Mouse (Mus musculus) G1E (cell line): ENCODE measurements around the gene Arfgef3. TPM values are rescaled to one million over a fixed set of nuclear protein-coding genes. Genes with fewer than 3 reads are reported as not detected.

Experiments used
- ATAC-seq: 2 replicates; pipeline ENCODE4 v1.8.0; 2016; ENCODE audit warnings: mild to moderate bottlenecking; ENCODE audit not compliant: insufficient number of reproducible peaks, poor library complexity, low FRiP score, severe bottlenecking; ENCODE audit errors: extremely low read depth
- DNase-seq: peaks from one replicate; pipeline ENCODE4 v3.0.0; 2012; ENCODE audit warnings: low spot score
- H3K27me3 ChIP-seq: 2 replicates; pipeline ENCODE4 v1.6.1; 2012; ENCODE audit warnings: mild to moderate bottlenecking, low read length, inconsistent platforms; ENCODE audit not compliant: insufficient read depth
- H3K36me3 ChIP-seq: replicated peaks from 2 replicates; pipeline ENCODE3; 2012; ENCODE audit warnings: mild to moderate bottlenecking, inconsistent platforms
- H3K4me1 ChIP-seq: 2 replicates; pipeline ENCODE4 v1.6.1; 2012; ENCODE audit warnings: low read depth, low read length, inconsistent platforms, mixed read lengths; ENCODE audit not compliant: insufficient read depth
- H3K4me3 ChIP-seq: 2 replicates; pipeline ENCODE4 v1.5.1; 2012; ENCODE audit warnings: low read depth, mild to moderate bottlenecking, inconsistent platforms, low read length, moderate library complexity, mixed read lengths
- H3K9me3 ChIP-seq: replicated peaks from 2 replicates; pipeline ENCODE4 v1.6.1; 2012; ENCODE audit warnings: inconsistent platforms
- CTCF ChIP-seq: IDR thresholded peaks from 2 replicates; pipeline ENCODE4 v1.5.1; 2012; ENCODE audit warnings: low read depth, low read length, inconsistent platforms, mixed read lengths
- GATA1 ChIP-seq: IDR thresholded peaks from 2 replicates; pipeline ENCODE4 v1.6.1; 2012; ENCODE audit warnings: borderline replicate concordance, low read length, inconsistent platforms, mixed read lengths
- GATA2 ChIP-seq: IDR thresholded peaks from 2 replicates; pipeline ENCODE4 v1.6.1; 2012; ENCODE audit warnings: low read depth, low read length, inconsistent platforms, borderline replicate concordance
- POLR2AphosphoS5 ChIP-seq: IDR thresholded peaks from 2 replicates; pipeline ENCODE4 v1.6.1; 2012; ENCODE audit warnings: low read depth, low read length, inconsistent platforms; ENCODE audit not compliant: insufficient replicate concordance
- TAL1 ChIP-seq: conservative IDR thresholded peaks from 2 replicates; pipeline ENCODE4 v1.6.1; 2012; ENCODE audit warnings: low read depth, low read length, inconsistent platforms, mixed read lengths
- polyA plus RNA-seq: library from polyadenylated mRNA; stranded (reverse); fragments of >175 nt; gene quantifications from 2 replicates; pipeline ENCODE4 v1.2.3, GENCODE M21; 2012
- total RNA-seq, 2 experiments: library from RNA; stranded (forward) in 1 of 2; stranded (reverse) in 1 of 2; fragments of 200-1000 nt in 1 of 2; fragments of >200 nt in 1 of 2; fragmentation: Nextera tagmentation in 1 of 2; gene quantifications; 2 replicates each; pipeline ENCODE4 v1.2.3; 2014 to 2017

The Arfgef3 gene
- total and polyA plus RNA-seq, 3 experiments = 0.05 TPM; not detected in 2

GRCm38 (mm10) chr10:18711436-18711835 is 32.3 kb downstream of the Arfgef3 start:
- Histone ChIP-seq H3K36me3 (no peaks in the 10 kb centered on the region), H3K4me3 (no peak overlapping the region), H3K4me1 (no peaks in the 10 kb centered on the region), H3K27me3 (no peaks in the 10 kb centered on the region), H3K9me3 (no peaks in the 10 kb centered on the region)
- no peak for ATAC-seq
- no peak for DNase-seq
- TF ChIP-seq CTCF (no peak), GATA1 (no peak), POLR2AphosphoS5 (no peak), TAL1 (no peak), GATA2 (no peak)

GRCm38 (mm10) chr10:18710949-18711348 is 32.8 kb downstream of the Arfgef3 start:
- TF ChIP-seq POLR2AphosphoS5 (no peak), GATA1 (no peak), CTCF (no peak), TAL1 (no peak), GATA2 (no peak)
- no peak overlapping the region for H3K4me3 ChIP-seq
- H3K9me3 ChIP-seq = no peaks in the 10 kb centered on the region
- H3K27me3 ChIP-seq = no peaks in the 10 kb centered on the region
- no peak for ATAC-seq
- H3K4me1 ChIP-seq = no peaks in the 10 kb centered on the region
- no peak for DNase-seq
- H3K36me3 ChIP-seq = no peaks in the 10 kb centered on the region

GRCm38 (mm10) chr10:18709836-18710235 is 33.9 kb downstream of the Arfgef3 start:
- DNase-seq (no peak), ATAC-seq (no peak)
- H3K27me3 ChIP-seq = no peaks in the 10 kb centered on the region
- H3K9me3 ChIP-seq = no peaks in the 10 kb centered on the region
- no peaks in the 10 kb centered on the region for H3K36me3 ChIP-seq
- TF ChIP-seq GATA1 (no peak), CTCF (no peak), POLR2AphosphoS5 (no peak), TAL1 (no peak), GATA2 (no peak)
- H3K4me3 ChIP-seq = no peak overlapping the region
- no peaks in the 10 kb centered on the region for H3K4me1 ChIP-seq

GRCm38 (mm10) chr10:18708641-18709040 is 35.1 kb downstream of the Arfgef3 start:
- TF ChIP-seq TAL1 (no peak), GATA1 (no peak), GATA2 (no peak), CTCF (no peak), POLR2AphosphoS5 (no peak)
- Histone ChIP-seq H3K4me3 (no peak overlapping the region), H3K27me3 (no peaks in the 10 kb centered on the region), H3K4me1 (no peaks in the 10 kb centered on the region), H3K9me3 (no peaks in the 10 kb centered on the region), H3K36me3 (no peaks in the 10 kb centered on the region)
- no peak for DNase-seq
- ATAC-seq = no peak

DNA sequence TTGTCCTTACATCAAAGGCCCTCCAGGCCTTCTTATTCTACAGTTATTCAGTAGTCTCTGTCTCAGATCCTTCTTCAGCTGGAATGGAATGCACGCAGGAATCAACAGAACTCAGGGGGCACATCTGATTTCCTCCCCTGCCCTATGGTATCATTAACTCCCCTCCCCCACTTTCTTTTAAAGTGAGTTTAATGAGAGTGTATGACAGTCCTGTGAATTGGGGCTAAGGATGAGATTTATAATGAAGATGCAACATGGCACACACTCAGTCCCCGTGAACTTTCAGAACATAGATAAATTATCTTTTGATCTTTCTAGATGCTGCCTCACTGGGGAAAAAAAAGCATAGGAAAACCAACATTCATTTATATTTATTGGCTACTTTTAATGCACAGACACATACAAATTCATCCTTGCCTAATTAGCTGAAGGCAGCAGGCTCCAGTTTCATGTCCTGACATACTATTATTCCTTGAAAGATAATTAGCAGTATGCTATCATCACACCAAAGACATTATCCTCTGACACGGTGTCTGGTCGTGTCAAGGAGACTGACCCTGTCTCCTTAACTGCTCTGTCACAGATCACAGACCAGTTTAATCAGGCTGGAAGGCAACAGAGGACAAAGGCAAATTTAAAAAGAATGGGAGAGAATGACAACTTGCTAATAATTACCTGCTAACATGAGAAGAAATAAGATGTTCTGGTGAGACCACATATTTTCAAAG is 39.2 kb downstream of the Arfgef3 start:
- Histone ChIP-seq H3K36me3 (no peaks in the 10 kb centered on the region), H3K27me3 (no peaks in the 10 kb centered on the region), H3K9me3 (no peaks in the 10 kb centered on the region), H3K4me1 (no peaks in the 10 kb centered on the region), H3K4me3 (no peak overlapping the region)
- DNase-seq (no peak), ATAC-seq (no peak)
- TF ChIP-seq POLR2AphosphoS5 (no peak), GATA2 (no peak), GATA1 (no peak), CTCF (no peak), TAL1 (no peak)

GRCm38 (mm10) chr10:18701517-18701916 is 42.2 kb downstream of the Arfgef3 start:
- Histone ChIP-seq H3K9me3 (no peaks in the 10 kb centered on the region), H3K4me3 (no peak overlapping the region), H3K4me1 (no peaks in the 10 kb centered on the region), H3K36me3 (no peaks in the 10 kb centered on the region), H3K27me3 (no peaks in the 10 kb centered on the region)
- no peak for TF ChIP-seq GATA2
- TF ChIP-seq CTCF = no peak
- TF ChIP-seq GATA1 = no peak
- ATAC-seq (no peak), DNase-seq (no peak)
